In the genomic region with DNA sequence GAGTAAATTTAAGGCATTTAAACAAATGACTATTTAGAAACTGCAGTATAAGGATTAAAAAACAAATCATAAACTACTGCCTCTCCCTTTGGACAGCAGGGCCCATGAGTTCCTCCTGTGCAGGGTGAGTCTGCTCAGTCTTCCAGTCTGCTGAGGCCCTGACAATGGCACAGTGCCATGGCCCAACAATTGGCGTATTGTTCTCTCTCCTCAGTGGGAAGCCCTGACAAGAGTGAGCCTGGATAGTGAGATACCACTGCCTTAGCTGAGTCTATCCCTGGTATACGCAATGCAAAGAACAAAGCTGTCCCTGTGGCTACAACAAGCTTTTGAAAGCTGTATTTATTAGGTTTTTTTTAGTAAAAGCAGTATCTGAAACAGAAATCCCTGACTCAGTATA, we compare ENCODE assay signal across 8 mouse cellular contexts.
DNase-seq lines count a peak whose midpoint lies in the region; ATAC-seq and TF ChIP-seq lines count a peak whose summit lies in the region.

No protein-coding gene starts in this region.

- no peak overlapping the region for H3K27ac ChIP-seq in forebrain, embryonic 13.5 days
- H3K27ac ChIP-seq in heart, embryonic 15.5 days, result peak overlapping the region; percentile 76
- H3K27ac ChIP-seq in lung, embryonic 16.5 days (ENCODE audit: low read length), result no peak overlapping the region
- no peak overlapping the region for H3K27ac ChIP-seq in thymus, adult 2 months (ENCODE audit: control insufficient read depth, insufficient read depth, low read length)

- DNase-seq in 416B (ENCODE audit: low read depth), result peak; percentile 37
- peak; percentile 42 for DNase-seq in brain, embryonic 18.5 days (ENCODE audit: low read depth, low spot score)
- DNase-seq in kidney, postnatal 14 days, result peak; percentile 73
- peak; percentile 31 for DNase-seq in right cerebral cortex, postnatal 25 days
- DNase-seq in thymus, adult 2 months, result no peak

- no peaks in the 10 kb centered on the region for H3K27me3 ChIP-seq in forebrain, embryonic 13.5 days
- H3K27me3 ChIP-seq in heart, embryonic 15.5 days, result no peaks in the 10 kb centered on the region
- H3K27me3 ChIP-seq in lung, embryonic 16.5 days (ENCODE audit: control insufficient read depth, insufficient read depth, low read depth, low read length), result no peaks in the 10 kb centered on the region
- H3K27me3 ChIP-seq in thymus, adult 2 months (ENCODE audit: control insufficient read depth, insufficient read depth, low read length), result no peaks in the 10 kb centered on the region

- no peaks in the 10 kb centered on the region for H3K36me3 ChIP-seq in forebrain, embryonic 13.5 days (ENCODE audit: poor library complexity, severe bottlenecking)
- no peaks in the 10 kb centered on the region for H3K36me3 ChIP-seq in heart, embryonic 15.5 days
- H3K36me3 ChIP-seq in lung, embryonic 16.5 days (ENCODE audit: control insufficient read depth, insufficient read depth, low read length), result no peaks in the 10 kb centered on the region
- no peaks in the 10 kb centered on the region for H3K36me3 ChIP-seq in thymus, adult 2 months (ENCODE audit: control insufficient read depth, insufficient read depth, low read length)

- H3K9me3 ChIP-seq in forebrain, embryonic 13.5 days (replicated peaks), result no peaks in the 10 kb centered on the region
- no peaks in the 10 kb centered on the region for H3K9me3 ChIP-seq in heart, embryonic 15.5 days (replicated peaks)
- no peaks in the 10 kb centered on the region for H3K9me3 ChIP-seq in lung, embryonic 16.5 days (ENCODE audit: control insufficient read depth, low read length)

- no peak for TF ChIP-seq CTCF in thymus, adult 2 months (IDR thresholded peaks at IDR 0.05; ENCODE audit: borderline replicate concordance, control insufficient read depth, extremely low read depth, insufficient read depth, low read length, poor library complexity)

- TF ChIP-seq POLR2A in thymus, adult 2 months (IDR thresholded peaks at IDR 0.05; ENCODE audit: control insufficient read depth, extremely low read depth, insufficient read depth, low read length, poor library complexity), result no peak

- peaks cover 9% of the 10 kb centered on the region for H3K4me1 ChIP-seq in forebrain, embryonic 13.5 days
- peaks cover 30% of the 10 kb centered on the region for H3K4me1 ChIP-seq in heart, embryonic 15.5 days (replicated peaks)
- H3K4me1 ChIP-seq in lung, embryonic 16.5 days (replicated peaks; ENCODE audit: control insufficient read depth, insufficient read depth, low read length), result peaks cover 4% of the 10 kb centered on the region
- H3K4me1 ChIP-seq in thymus, adult 2 months (replicated peaks; ENCODE audit: control insufficient read depth, insufficient read depth, low read length), result no peaks in the 10 kb centered on the region

- WGBS in forebrain, embryonic 13.5 days, result 9% methylated on average over 2 of the region's 2 CpGs
- WGBS in heart, embryonic 15.5 days, result 18% methylated on average over 2 of the region's 2 CpGs
- 36% methylated on average over 2 of the region's 2 CpGs for WGBS in lung, embryonic 16.5 days
- WGBS in thymus, adult 2 months, result 100% methylated on average over 2 of the region's 2 CpGs

- no peak overlapping the region for H3K9ac ChIP-seq in forebrain, embryonic 13.5 days
- no peak overlapping the region for H3K9ac ChIP-seq in heart, embryonic 15.5 days
- H3K9ac ChIP-seq in lung, embryonic 16.5 days (ENCODE audit: low read length), result no peak overlapping the region

- H3K4me3 ChIP-seq in forebrain, embryonic 13.5 days, result no peak overlapping the region
- H3K4me3 ChIP-seq in heart, embryonic 15.5 days, result no peak overlapping the region
- H3K4me3 ChIP-seq in lung, embryonic 16.5 days (ENCODE audit: low read length), result no peak overlapping the region
- no peak overlapping the region for H3K4me3 ChIP-seq in thymus, adult 2 months (ENCODE audit: control insufficient read depth, insufficient read depth, low read length)

- ATAC-seq in forebrain, embryonic 13.5 days, result peak; percentile 96
- peak; percentile 95 for ATAC-seq in heart, embryonic 15.5 days (replicated peaks; ENCODE audit: insufficient number of reproducible peaks, insufficient read depth, low FRiP score, low read depth)
- peak; percentile 90 for ATAC-seq in lung, embryonic 16.5 days (ENCODE audit: low read depth)

- no peak overlapping the region for H3K4me2 ChIP-seq in forebrain, embryonic 13.5 days
- no peak overlapping the region for H3K4me2 ChIP-seq in heart, embryonic 15.5 days
- no peak overlapping the region for H3K4me2 ChIP-seq in lung, embryonic 16.5 days (ENCODE audit: low read depth, low read length)
